Mouse (Mus musculus): ENCODE measurements at regions not wholly inside any gene's neighbourhood (a gene's known extent, or its start where the extent isn't known, plus 50 kb on each side); places are given as distances from the start of the nearest gene placed in this dataset.

- DNase-seq (ENCODE audit: low spot score): peak; percentile 80
These were observed 221.2 kb downstream of the Myh15 start for GRCm38 (mm10) chr16:49278478-49278877.

DNA sequence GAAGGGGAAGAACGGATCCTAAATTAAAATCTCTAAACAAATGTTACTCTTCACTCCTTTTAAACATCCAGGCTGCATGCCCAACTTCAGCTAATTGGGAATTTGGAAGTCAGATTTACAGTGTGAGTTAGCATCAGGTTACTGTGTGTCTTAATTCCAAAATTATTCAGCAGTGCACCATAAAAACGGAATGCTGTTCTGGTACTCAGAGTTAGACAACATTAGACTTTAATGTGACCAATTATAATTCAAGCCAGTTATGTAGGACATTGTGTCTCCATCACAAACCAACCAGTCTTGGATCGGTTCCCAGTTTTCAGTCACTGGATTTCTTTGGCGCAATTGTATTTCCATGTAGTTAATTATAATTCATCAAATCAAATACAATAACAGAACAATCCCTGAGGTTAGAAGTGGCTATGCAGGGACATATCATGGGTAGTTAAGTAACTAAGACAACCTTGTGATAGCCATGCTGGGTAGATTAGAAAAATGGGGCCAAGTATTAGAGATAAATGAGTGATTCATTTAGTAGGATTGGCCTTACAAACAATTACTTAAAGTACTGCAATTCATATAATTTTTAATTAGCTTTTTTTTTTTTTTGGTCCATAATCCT, 230.9 kb downstream of the Myh15 start:
- peak; percentile 59 for DNase-seq (ENCODE audit: low spot score)

GRCm38 (mm10) chr16:49289200-49290079, 232.2 kb downstream of the Myh15 start:
- peak; percentile 55 for DNase-seq (ENCODE audit: low spot score)

- no peak for DNase-seq (ENCODE audit: low spot score)
These were observed 246.5 kb downstream of the Myh15 start for GRCm38 (mm10) chr16:49303612-49304307.

DNA sequence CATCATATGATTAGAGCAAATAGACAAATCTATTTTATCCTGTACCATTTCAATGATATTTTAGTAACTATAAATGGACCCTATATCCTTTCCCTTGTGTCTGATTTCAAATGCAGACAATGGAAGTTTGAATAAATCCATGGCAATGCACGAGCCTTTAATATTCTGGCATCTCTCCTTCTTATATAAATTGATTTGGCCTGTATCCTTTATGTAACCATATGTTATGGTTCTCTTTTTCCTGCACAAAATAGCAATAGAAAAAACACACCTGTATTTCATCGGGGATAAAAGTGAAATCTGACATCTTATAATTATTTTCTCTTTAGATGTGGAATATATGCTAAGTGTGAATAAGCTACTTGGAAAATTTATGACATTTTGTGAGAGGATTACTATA, 247.1 kb downstream of the Myh15 start:
- DNase-seq (ENCODE audit: low spot score): no peak

- DNase-seq (ENCODE audit: low spot score): no peak
These were observed 259.8 kb downstream of the Myh15 start for GRCm38 (mm10) chr16:49317061-49317460.

DNA sequence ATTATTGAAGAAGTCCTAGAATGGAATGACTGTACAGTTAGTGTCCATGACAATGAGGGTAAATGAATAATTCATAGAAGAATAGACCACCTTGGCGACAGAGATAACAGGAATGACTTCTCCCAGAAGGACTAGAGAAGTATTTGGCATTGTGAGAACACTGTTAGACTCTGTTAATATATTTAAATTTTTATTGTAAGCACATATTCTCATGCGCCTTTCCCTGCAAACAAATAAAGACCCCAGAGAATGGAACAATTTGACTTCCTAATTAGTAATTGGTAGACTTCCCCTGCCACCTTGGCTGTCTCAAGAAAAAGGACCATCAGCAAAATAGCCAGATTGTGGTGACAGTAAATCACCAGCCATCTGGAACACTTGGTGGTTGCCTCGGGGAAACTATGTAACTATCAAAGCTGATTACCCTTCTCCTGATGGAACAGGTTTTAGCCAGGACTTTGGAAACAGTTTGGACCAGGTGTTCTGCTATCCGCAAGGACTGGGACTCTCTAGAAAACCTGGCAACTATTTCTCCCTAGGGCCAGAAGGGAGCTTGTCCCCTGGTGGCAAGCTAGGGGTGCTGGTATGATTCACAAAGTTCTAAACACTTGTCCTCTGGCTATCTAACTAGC, 261.9 kb downstream of the Myh15 start:
- no peak for DNase-seq (ENCODE audit: low spot score)

DNA sequence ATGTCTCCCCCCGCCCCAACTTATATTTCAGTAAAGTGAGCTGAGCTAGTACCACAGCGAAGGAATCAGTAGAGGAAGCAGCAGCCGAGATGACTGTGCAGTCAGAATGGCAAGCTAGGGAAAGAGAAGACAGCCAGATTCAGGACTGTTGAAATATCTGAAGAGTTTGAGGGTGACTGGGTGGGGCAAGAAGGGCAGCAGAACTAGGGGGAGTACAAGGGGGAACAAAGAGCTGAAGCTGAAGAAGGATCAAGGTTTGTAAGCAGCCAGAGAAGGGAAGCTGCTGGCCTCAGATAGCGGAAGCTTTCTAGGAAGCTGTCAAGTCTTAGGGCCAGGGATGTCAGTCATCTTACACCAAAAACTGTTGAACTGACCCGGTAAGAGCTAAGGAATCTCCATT, 262.5 kb downstream of the Myh15 start:
- no peak for DNase-seq (ENCODE audit: low spot score)

GRCm38 (mm10) chr16:49321951-49322350, 264.7 kb downstream of the Myh15 start:
- DNase-seq (ENCODE audit: low spot score): no peak

DNA sequence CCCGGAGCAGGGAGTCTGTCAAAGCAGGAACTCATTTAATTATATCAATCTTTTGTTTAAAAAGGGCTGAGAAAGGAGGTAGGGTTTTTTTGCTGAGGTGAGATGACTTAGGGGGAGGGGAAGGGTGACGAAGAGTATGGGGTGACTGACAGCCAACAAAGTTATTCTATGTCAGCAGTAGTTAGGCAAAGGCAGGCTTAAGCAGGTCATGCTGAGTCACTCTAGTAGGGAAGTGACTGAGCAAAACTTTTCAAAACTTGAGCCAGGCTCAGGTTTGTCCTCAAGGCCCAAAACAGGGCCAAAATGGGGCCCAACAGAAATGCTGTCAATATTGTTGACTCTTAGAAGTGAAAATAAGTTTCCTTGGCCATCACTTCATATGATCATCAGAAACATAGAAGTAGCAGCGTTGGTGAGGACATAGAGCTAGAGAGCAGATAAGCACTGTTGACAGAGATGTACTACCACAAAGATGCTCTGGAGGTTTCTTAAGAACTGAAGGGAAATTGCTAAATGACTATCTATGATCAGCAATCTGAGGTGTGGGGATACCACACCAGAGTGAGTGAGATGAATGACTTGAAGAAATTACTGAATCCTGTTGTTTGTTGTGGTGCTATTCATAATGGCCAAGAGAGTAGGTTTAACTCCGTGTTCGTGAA, 273.6 kb downstream of the Myh15 start:
- no peak for DNase-seq (ENCODE audit: low spot score)

DNA sequence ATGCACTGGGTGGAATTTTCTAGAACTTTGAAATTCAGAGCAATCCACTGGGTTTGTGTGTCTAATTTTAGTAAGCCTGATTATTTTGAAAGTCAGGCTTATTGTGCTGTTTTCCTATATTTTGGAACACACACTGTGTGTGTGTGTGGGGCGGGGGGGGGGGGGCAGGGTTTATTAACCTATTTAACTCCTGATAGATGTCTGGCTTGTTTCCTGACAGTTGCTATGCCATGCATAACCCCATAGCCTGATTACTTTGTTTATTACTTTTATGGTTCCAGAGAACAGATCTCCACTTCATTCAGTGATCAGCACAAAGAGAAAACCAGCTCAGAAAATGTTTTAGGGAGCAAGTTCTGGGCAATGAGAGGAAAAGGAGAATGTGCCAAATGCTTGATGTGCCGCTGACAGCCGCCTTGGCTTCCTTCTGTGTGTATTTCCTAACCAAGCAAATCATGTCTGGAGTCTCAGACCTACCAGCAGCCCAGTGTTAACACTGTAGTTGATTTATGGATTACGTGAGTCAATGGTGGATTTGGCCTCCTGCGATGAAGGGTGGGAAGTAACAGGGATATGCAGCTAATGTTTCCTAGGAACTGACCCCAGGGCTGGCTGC, 274.9 kb downstream of the Myh15 start:
- DNase-seq (ENCODE audit: low spot score): peak; percentile 17

DNA sequence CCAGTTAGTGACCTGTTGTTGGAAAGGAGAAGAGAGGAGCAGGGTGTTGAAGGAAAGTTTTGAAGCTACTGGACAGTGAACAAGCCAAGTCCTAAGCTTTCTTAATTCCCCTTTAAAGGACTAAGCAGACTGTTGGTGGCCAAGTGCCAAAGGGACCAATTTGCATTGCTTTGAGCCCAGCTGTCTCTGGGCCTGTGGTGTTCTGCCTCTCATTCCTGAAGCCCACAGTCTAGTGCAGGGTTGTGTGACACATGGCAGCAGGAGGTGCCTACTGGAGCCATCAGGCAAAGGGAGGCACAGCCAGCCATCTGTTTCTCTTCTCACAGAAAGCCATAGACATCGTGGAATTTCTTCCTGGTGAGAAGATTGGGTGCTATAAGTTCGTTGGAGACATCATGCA, 278.6 kb downstream of the Myh15 start:
- peak; percentile 44 for DNase-seq (ENCODE audit: low spot score)

- no peak for DNase-seq (ENCODE audit: low spot score)
These were observed 280.7 kb downstream of the Myh15 start for GRCm38 (mm10) chr16:49337948-49338347.

DNA sequence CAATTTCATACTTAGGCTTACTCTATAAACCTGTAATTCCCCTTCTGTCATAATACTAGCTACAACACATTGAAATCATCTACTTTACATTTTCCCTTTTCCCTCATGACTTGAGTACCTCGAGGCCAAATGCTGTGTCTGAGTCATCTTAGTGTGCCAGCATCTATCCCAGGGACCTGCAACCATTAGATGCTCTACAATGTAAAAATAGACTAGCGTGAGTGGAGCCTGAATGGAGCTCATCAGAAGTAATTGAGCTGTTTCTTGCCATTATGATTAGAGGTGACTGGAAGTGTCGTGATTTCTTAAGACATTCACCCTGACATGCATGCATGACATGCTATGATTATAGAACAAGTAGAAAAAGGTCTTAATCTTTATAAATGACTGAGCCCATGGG, 301.1 kb downstream of the Myh15 start:
- DNase-seq (ENCODE audit: low spot score): no peak

DNA sequence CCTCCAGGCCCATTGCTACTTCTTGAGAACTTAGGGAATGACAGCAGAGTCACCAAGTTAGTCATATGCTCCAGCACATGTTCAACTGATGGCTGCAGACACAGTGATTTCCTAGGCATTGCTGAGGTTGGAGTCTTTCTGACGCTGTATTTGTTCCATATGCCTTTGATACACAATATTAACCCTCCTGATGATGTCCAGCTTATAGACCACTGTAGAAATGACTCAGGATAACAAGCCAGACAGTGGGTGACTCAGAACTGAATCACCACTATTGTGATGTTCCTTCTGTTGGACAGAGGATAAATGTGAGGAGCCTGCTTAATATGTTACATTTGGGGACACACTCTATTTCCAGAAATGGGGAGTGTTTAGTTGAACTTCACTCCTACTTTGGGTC, 304.4 kb downstream of the Myh15 start:
- DNase-seq (ENCODE audit: low spot score): no peak

GRCm38 (mm10) chr16:49369450-49369849, 312.2 kb downstream of the Myh15 start:
- no peak for DNase-seq (ENCODE audit: low spot score)

DNA sequence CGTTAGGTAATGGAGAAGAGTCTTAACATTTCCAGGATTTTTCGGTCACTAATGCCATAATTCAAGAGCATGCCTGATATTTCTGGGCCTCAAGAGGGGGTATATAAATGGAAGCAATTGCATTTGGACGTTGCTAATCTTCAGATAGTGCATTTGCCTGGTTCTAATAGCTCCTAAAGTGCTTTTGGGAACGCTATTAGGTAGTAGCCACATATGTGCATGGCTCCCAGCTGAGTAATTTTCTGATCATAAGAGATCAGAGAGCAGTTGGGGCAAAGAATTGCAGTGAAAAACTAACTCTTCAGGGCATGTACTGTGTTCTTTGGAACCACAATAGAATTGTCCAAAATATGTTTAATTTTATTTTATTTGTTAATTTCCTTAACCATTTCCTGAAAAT, 317.8 kb downstream of the Myh15 start:
- no peak for DNase-seq (ENCODE audit: low spot score)

DNA sequence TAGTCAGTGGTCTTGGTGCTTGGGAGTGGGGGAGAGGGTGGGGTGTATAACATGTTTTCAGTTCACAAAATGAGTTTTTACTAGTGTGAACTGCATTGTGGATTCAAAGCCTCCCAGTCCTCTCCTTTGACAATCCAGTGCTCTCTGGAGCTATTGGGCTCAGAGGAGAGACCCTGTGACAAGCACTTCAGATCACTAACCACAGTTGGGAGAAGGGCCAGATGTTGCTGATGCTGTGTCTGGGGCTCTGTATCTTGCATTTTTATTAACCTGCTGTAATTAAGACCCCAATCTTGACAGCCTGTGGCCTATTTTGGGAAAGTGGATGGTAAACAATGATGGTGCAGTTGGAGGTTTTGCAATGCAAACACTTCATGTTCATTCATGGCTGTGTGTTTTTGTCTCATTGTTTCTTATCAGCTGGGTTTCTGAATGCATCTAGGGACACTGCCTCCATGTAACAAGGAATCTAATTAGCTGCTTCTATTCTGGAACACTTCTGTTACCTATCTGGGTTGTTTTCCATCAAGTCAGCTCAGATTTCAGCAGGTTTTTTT, 320.0 kb upstream of the Ift57 start:
- DNase-seq (ENCODE audit: low spot score): no peak

DNA sequence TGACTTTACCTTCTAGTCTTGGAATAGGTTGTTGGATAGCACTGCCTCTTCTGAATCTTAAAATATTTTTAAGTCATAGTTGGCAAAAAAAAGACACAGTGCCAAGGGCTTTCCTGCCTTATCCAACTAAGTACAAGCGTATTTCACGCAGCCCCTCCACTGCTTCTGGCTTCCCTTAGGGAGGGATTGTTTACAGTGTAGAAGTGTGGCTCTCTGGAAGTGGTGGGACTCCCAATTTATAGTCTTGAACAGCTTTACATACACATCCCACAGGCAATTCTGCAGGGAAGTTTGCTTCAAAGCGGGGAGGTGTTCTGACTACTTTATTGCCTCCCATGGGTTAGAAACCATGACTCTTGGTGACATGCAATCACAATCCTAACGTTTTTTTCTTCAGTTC, 310.9 kb upstream of the Ift57 start:
- no peak for DNase-seq (ENCODE audit: low spot score)

DNA sequence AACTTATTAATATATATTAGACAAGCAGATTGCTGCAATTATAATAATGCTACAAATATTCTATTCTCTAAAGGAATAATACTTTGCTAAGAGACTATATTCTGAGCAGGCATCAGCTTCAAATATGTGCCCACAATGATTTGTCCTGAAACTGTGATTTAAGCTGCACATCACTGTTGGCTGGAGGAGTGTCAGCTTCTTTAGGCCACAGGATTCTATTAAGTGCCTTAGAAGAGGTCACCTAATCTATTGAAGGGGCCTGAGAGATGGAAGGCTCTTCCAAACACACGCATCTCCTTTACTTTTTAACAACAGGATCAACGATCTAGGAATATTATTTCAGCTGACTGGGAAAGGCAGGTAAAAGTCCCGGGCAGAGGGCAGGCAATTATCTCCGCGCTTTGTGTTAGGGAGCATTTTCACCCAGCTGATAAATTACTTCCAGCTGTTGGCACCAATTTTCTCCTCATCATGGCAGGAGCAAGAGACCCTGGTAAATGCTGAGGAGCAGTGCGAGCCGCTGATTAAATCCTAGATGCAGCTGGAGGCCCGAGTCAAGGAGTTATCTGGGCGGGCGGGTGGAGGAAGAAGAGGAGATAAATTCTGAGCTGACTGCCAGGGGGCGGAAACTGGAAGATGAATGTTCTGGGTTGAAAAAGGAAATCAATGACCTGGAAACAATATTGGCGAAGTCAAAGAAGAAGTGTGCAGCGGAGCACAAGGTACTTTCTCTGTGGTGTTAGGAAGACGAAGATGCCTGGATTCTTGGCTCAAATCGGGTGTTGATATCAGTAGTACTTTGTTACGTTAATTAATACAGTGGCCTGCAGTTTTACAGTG, 290.9 kb upstream of the Ift57 start:
- DNase-seq (ENCODE audit: low spot score): no peak
